Mouse (Mus musculus) ES-CJ7 (cell line): ENCODE results near the gene Vmn2r53.
"Not testable (repeated sequence)": the region's sequence is repeated elsewhere in the genome, so short reads cannot be mapped to it uniquely, and the experiment has no call there.

ENCODE experiments used
- DNase-seq: peaks from one replicate; pipeline ENCODE4 v3.0.0; 2011; ENCODE audit warnings: low read depth, low spot score

Vmn2r53 gene

DNA sequence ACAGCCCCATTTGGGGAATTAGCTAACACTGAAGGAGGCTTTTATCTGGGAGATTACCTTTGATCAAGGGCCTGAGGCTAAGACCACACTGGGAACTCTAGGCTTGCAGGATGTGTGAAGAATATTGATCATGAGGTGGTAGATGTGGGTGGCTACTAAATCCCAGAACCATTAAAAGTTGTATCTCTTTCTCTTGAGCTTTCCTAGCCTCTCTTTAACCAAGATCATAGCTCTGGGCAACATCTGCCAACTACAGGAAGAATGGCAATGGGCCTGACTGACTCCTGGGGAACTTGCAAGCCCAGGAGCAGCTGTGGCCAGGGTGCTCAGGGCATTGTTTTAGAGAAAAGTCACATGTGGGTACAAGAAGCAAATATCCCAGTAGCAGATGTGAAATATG, at the start of gene Vmn2r53:
Vmn2r53 (minus strand) TSS at position 101 of the 400 bp plus-strand sequence.
- no peak for DNase-seq

DNA sequence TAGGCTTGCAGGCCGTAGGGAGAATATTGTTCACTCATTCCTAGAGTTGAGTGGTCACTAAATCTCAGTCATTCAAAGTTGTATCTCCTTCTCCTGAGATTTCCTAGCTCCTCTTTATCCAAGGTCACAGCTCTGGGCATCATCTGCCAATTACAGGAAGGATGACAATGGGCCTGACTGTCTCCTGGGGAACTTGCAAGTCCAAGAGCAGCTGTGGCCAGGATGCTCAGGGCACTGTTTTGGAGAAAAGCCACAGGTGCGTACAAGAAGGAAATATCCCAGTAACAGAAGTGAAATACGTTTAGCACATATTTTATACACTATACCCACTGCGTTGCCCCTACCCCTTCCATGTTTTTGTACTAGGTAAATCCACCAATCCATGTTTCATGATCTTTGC, 31.6 kb upstream of the Vmn2r53 start, which contains the start of gene Vmn2r54:
Vmn2r54 (minus strand) TSS at position 101 of the 400 bp plus-strand sequence.
- not testable (repeated sequence) for DNase-seq
